Mouse (Mus musculus) forebrain, postnatal 0 days (tissue): Measurements from ENCODE around the gene Rap1gap. TPM values are rescaled to one million over a fixed set of nuclear protein-coding genes. Genes with fewer than 3 reads are reported as not detected.

ENCODE experiments used
- ATAC-seq: fragments of 200-750 bp; cut with Nextera tagmentation; 2 replicates; pipeline ENCODE4 v1.8.0; 2017; ENCODE audit warnings: mild to moderate bottlenecking, moderate library complexity
- DNase-seq: peaks from one replicate; pipeline ENCODE4 v3.0.0-alpha.2; 2015
- H3K27ac ChIP-seq: fragments of 300-500 bp; sonication (generic); 2 replicates; pipeline ENCODE4 v1.5.1; 2014; ENCODE audit warnings: low read depth, mild to moderate bottlenecking, antibody characterized with exemption, low read length, moderate library complexity, mixed read lengths
- H3K27me3 ChIP-seq: fragments of 300-500 bp; sonication (generic); 2 replicates; pipeline ENCODE4 v1.6.1; 2014; ENCODE audit warnings: mild to moderate bottlenecking, low read length, mixed read lengths; ENCODE audit not compliant: insufficient read depth
- H3K36me3 ChIP-seq: fragments of 300-500 bp; sonication (generic); 2 replicates; pipeline ENCODE4 v1.6.1; 2014; ENCODE audit warnings: mild to moderate bottlenecking, moderate library complexity; ENCODE audit not compliant: insufficient read depth
- H3K4me1 ChIP-seq: fragments of 300-500 bp; sonication (generic); 2 replicates; pipeline ENCODE4 v1.6.1; 2014; ENCODE audit warnings: antibody characterized with exemption; ENCODE audit not compliant: insufficient read depth
- H3K4me2 ChIP-seq: fragments of 300-500 bp; sonication (generic); 2 replicates; pipeline ENCODE4 v1.6.1; 2014; ENCODE audit warnings: low read depth, mild to moderate bottlenecking, moderate library complexity
- H3K4me3 ChIP-seq: fragments of 300-500 bp; sonication (generic); 2 replicates; pipeline ENCODE4 v1.5.1; 2014; ENCODE audit warnings: low read depth, low read length, mixed read lengths
- H3K9ac ChIP-seq: fragments of 300-500 bp; sonication (generic); 2 replicates; pipeline ENCODE4 v1.6.1; 2014; ENCODE audit warnings: mild to moderate bottlenecking
- H3K9me3 ChIP-seq: fragments of 300-500 bp; sonication (generic); 2 replicates; pipeline ENCODE4 v1.6.1; 2016; ENCODE audit warnings: low read length
- CTCF ChIP-seq: sonication (generic); IDR thresholded peaks from 2 replicates; pipeline ENCODE4 v1.5.1; 2016; ENCODE audit warnings: antibody characterized with exemption, control low read depth, low read depth
- WGBS: fragments of 180-500 bp; shearing (Covaris S2); extraction: QIAGEN DNeasy Blood & Tissue Kit; methylation state at CpG from one replicate; pipeline ENCODE4 v1.1.7; 2014; 5-methylcytosine and 5-hydroxymethylcytosine counted together
- polyA plus RNA-seq: library from polyadenylated mRNA; unstranded; fragments of >200 nt; fragmentation: Nextera tagmentation; extraction: Ambion mirVana; gene quantifications from 2 replicates; pipeline ENCODE4 v1.2.1, GENCODE M21; 2015
- total RNA-seq: library from RNA; depleted of rRNA; stranded (reverse); fragments of >200 nt; gene quantifications from 2 replicates; pipeline ENCODE4 v1.2.3, GENCODE M21; 2014

Rap1gap gene
- total and polyA plus RNA-seq, 2 experiments from 2014 or later = 74.3 to 113 TPM

DNA sequence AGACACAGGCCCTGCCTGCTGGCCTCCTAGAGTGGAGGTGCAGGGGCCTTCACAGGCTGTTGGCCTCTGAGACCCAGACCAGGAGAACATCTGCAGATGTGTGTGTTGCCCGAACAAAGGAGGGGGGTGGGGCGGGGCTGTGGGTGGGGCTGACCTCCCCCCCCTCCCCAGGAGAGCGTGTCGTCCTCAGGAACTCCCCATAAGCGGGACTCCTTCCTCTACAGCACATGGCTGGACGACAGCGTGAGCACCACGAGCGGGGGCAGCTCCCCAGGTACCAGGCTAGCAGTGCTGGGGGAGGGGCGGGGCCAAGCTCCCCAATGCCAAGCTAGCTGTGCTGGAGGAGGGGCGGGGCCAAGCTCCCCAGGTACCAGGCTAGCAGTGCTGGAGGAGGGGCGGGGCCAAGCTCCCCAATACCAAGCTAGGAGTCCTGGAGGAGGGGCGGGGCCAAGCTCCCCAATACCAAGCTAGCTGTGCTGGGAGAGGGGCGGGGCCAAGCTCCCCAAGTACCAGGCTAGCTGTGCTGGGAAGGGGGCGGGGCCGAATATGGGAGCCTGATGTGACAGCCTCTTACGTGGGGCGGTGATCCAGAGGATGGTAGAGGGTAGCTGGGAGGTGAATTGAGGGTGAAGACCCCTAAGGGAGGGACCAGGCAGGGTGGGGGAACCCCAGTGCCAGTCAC lies 63.1 kb downstream of the Rap1gap start:
- peaks cover 6% of the 10 kb centered on the region; the same call in 1 of the 2 replicates for H3K36me3 ChIP-seq
- no peak overlapping the region for H3K4me3 ChIP-seq
- no peaks in the 10 kb centered on the region for H3K9me3 ChIP-seq
- peak overlapping the region; percentile 56; the same call in 1 of the 2 replicates for H3K4me2 ChIP-seq
- H3K9ac ChIP-seq = no peak overlapping the region
- TF ChIP-seq CTCF = no peak
- DNase-seq (peak; percentile 68), ATAC-seq (peak; percentile 32; the same call in 1 of the 2 replicates)
- no peaks in the 10 kb centered on the region for H3K27me3 ChIP-seq
- H3K4me1 ChIP-seq = peaks cover 11% of the 10 kb centered on the region; the same call in 1 of the 2 replicates
- H3K27ac ChIP-seq = no peak overlapping the region
- 11% methylated on average over 18 of the region's 18 CpGs for WGBS

DNA sequence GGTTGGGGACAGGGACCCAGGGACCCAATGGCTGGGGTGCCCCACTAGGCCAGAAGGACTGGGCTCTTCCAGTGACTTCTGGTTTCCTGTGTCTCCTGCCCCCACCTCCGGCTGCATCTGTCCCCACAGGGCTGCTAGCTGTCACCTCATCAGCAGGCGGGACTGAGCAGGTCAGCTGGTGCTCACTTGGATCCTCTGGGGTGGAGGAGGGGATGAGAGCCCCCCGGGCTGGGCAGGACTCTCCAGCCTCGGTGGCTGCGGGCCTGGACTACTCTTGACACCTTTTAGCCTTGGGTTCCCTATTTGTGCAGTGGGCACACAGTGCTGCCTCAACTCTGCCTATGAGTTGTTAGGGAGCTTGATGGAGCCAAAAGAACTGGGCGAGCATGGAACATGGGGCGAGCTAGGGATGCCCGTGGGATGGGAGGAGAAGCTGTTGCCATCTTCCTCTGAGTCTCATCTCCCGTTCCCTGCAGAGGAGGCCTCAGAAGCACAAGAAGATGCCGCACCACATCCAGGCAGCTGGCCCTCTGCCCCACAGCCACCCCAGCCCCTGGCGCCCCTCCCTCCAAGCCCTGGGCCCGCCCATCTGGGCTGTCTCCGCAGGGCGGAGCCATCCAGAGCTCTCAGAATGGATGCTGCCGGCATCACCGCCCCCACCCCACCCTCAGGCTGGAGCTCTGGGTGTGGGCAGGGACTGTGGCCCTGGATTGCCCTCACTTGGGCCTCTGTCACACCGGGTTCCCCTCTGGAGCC lies 64.1 kb downstream of the Rap1gap start:
- Histone ChIP-seq H3K36me3 (peaks cover 6% of the 10 kb centered on the region; the same call in 1 of the 2 replicates), H3K27ac (peak overlapping the region; percentile 36), H3K4me2 (peak overlapping the region; percentile 56), H3K4me3 (peak overlapping the region; percentile 38), H3K4me1 (peaks cover 11% of the 10 kb centered on the region; the same call in 1 of the 2 replicates), H3K9ac (peak overlapping the region; percentile 46), H3K27me3 (no peaks in the 10 kb centered on the region), H3K9me3 (no peaks in the 10 kb centered on the region)
- 7% methylated on average over 17 of the region's 17 CpGs for WGBS
- no peak for TF ChIP-seq CTCF
- peak; percentile 82 for DNase-seq
- peak; percentile 57 for ATAC-seq

DNA sequence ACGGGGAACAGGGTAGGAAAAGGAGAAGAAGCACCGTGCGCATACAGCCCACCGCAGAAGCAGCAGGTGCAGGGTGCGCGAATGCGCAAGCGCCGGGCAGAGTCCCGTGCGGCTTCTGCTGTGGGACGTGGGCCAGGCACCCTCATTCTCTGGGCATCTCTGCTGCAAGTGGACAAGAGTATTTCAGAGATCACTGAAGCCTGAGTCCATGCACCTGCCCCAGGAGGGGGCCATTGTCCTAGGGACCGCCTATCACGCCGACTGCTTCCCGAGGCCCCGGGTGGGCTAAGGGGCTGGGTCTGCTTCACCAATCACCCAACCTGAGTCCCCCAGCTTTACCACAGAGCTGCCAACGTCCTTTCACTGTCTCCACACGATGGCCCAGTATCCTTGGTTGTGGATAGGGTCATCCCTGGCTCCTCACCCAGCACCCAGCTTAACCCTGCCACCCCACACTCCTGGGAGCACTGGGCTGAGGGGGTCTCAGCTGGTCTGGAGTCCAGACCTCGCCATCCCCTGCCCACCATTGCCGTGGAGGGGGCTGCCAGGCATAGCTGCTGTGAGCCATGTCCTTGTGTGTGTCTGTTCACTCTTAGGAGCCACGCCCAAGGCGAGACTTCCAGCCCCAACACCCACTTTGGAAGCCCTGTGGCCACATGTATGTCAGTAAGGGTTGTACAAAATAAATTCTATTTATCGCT lies 64.8 kb downstream of the Rap1gap start:
- H3K36me3 ChIP-seq = no peaks in the 10 kb centered on the region
- TF ChIP-seq CTCF = no peak
- H3K9ac ChIP-seq = peak overlapping the region; percentile 46
- peak overlapping the region; percentile 36 for H3K27ac ChIP-seq
- ATAC-seq (peak; percentile 34), DNase-seq (no peak)
- no peaks in the 10 kb centered on the region for H3K27me3 ChIP-seq
- peak overlapping the region; percentile 38 for H3K4me3 ChIP-seq
- peaks cover 11% of the 10 kb centered on the region; the same call in 1 of the 2 replicates for H3K4me1 ChIP-seq
- WGBS = 16% methylated on average over 24 of the region's 24 CpGs
- no peaks in the 10 kb centered on the region for H3K9me3 ChIP-seq
- H3K4me2 ChIP-seq = peak overlapping the region; percentile 56

DNA sequence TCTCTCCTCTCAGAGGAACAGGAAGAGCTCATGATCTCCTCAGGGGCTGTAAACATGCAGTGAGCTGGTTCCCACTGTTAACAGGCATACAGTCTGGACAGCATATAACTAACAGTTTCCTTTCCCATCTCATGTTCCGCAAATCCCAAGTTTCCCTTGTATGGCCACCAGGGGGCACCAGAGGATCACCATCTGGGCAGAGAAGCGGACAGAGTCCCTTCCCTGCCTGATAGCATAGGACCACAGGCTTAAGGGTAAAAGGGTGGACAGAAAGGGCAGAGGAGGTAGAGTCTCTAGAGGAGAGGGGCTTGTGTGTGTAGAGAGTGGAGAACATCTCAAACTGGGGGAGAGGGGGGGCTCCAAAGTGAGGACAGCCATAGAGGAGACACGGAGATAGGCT lies 65.6 kb downstream of the Rap1gap start:
- peak; percentile 99 for TF ChIP-seq CTCF
- 13% methylated on average over 3 of the region's 3 CpGs for WGBS
- DNase-seq (peak; percentile 93), ATAC-seq (peak; percentile 72)
- H3K27me3 ChIP-seq = no peaks in the 10 kb centered on the region
- H3K4me1 ChIP-seq = peaks cover 11% of the 10 kb centered on the region; the same call in 1 of the 2 replicates
- no peaks in the 10 kb centered on the region for H3K9me3 ChIP-seq
- H3K36me3 ChIP-seq = no peaks in the 10 kb centered on the region
- no peak overlapping the region for H3K9ac ChIP-seq
- H3K27ac ChIP-seq = no peak overlapping the region
- no peak overlapping the region for H3K4me3 ChIP-seq
- no peak overlapping the region for H3K4me2 ChIP-seq

DNA sequence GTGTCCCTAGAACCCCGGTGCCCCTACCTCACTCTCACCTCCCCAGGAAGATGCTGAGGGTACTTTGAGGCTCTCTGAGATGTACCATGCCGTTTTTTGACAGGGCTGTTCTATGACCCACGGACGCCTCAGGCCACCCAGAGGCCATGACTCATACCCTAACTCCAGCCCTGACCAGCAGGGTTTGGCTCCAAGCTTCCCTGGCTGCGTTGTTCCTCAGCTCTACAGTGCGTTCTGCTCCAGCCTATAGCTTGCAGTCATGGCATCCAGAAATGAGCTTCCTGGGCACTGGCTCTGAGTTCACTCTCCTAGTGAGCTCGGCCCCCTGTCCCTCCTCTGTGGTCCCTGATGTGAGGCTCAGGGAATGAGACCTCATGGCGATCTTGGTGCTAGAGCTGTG lies 66.2 kb downstream of the Rap1gap start:
- Histone ChIP-seq H3K27ac (no peak overlapping the region), H3K27me3 (no peaks in the 10 kb centered on the region), H3K4me2 (no peak overlapping the region), H3K4me3 (no peak overlapping the region), H3K9me3 (no peaks in the 10 kb centered on the region), H3K9ac (no peak overlapping the region), H3K36me3 (no peaks in the 10 kb centered on the region), H3K4me1 (peaks cover 11% of the 10 kb centered on the region; the same call in 1 of the 2 replicates)
- TF ChIP-seq CTCF = no peak
- DNase-seq (no peak), ATAC-seq (no peak)
- 87% methylated on average over 8 of the region's 8 CpGs for WGBS

DNA sequence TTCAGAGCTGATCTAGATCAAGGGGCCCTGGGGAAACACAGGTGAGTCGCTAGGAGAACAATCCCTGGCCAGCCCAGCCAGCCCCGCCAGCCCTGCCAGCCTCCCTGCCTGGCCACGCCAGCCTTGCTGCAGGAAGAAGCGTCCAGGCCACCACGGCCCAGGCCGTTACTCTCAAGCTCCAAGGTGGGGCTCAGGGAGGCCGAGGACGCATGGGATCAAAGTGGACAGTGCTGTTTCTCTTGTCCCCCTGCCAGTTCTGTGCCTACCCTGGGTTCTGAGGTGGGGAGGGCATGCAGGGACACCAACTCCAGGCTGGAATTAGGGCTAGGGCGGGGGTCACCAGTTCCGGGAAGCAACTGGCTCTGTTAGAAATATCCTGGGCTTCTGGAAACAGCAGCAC lies 67.4 kb downstream of the Rap1gap start:
- ATAC-seq = no peak
- Histone ChIP-seq H3K27ac (no peak overlapping the region), H3K4me3 (no peak overlapping the region), H3K9me3 (no peaks in the 10 kb centered on the region), H3K27me3 (no peaks in the 10 kb centered on the region), H3K36me3 (no peaks in the 10 kb centered on the region), H3K4me1 (peaks cover 11% of the 10 kb centered on the region; the same call in 1 of the 2 replicates), H3K9ac (no peak overlapping the region), H3K4me2 (no peak overlapping the region)
- WGBS = 73% methylated on average over 10 of the region's 10 CpGs
- no peak for TF ChIP-seq CTCF
- no peak for DNase-seq
